Mouse (Mus musculus) hindbrain, embryonic 14.5 days (tissue): ENCODE results near the gene Iah1. TPM values are rescaled to one million over a fixed set of nuclear protein-coding genes. Genes with fewer than 3 reads are reported as not detected.

Source experiments
- ATAC-seq: fragments of 200-750 bp; cut with Nextera tagmentation; 2 replicates; pipeline ENCODE4 v1.8.0; 2017; ENCODE audit warnings: moderate number of reproducible peaks, mild to moderate bottlenecking, moderate TSS enrichment, moderate library complexity; ENCODE audit not compliant: low FRiP score
- DNase-seq: peaks from one replicate; pipeline ENCODE4 v3.0.0-alpha.2; 2015; ENCODE audit warnings: low spot score
- H3K27ac ChIP-seq: fragments of 300-500 bp; sonication (generic); 2 replicates; pipeline ENCODE4 v1.5.1; 2014; ENCODE audit warnings: mild to moderate bottlenecking, moderate library complexity
- H3K27me3 ChIP-seq: fragments of 300-500 bp; sonication (generic); 2 replicates; pipeline ENCODE4 v1.6.1; 2014; ENCODE audit warnings: mild to moderate bottlenecking, low read length, mixed read lengths; ENCODE audit not compliant: control insufficient read depth, insufficient read depth
- H3K36me3 ChIP-seq: fragments of 300-500 bp; sonication (generic); replicated peaks from 2 replicates; pipeline ENCODE4 v1.6.1; 2014; ENCODE audit not compliant: control insufficient read depth, insufficient read depth
- H3K4me1 ChIP-seq: fragments of 300-500 bp; sonication (generic); replicated peaks from 2 replicates; pipeline ENCODE4 v1.6.1; 2014; ENCODE audit warnings: antibody characterized with exemption, low read length, mixed read lengths; ENCODE audit not compliant: control insufficient read depth, insufficient read depth
- H3K4me2 ChIP-seq: fragments of 300-500 bp; sonication (generic); replicated peaks from 2 replicates; pipeline ENCODE4 v1.6.1; 2014; ENCODE audit warnings: mild to moderate bottlenecking, moderate library complexity
- H3K4me3 ChIP-seq: fragments of 300-500 bp; sonication (generic); replicated peaks from 2 replicates; pipeline ENCODE4 v1.5.1; 2014; ENCODE audit warnings: mild to moderate bottlenecking, low read length
- H3K9ac ChIP-seq: fragments of 300-500 bp; sonication (generic); 2 replicates; pipeline ENCODE4 v1.6.1; 2014
- H3K9me3 ChIP-seq: fragments of 300-500 bp; sonication (generic); 2 replicates; pipeline ENCODE4 v1.6.1; 2016; ENCODE audit warnings: low read length; ENCODE audit not compliant: control insufficient read depth
- WGBS: fragments of 180-500 bp; shearing (Covaris S2); extraction: QIAGEN DNeasy Blood & Tissue Kit; methylation state at CpG from one replicate; pipeline ENCODE4 v1.1.7; 2014; 5-methylcytosine and 5-hydroxymethylcytosine counted together
- polyA plus RNA-seq: library from polyadenylated mRNA; unstranded; fragments of >200 nt; fragmentation: Nextera tagmentation; extraction: Ambion mirVana; gene quantifications from 2 replicates; pipeline ENCODE4 v1.2.1, GENCODE M21; 2014

The Iah1 gene
- 28.4 and 36.5 TPM in 2 replicates for polyA plus RNA-seq

- H3K4me3 ChIP-seq: peak within 1 kb of the TSS; percentile 63
- H3K27ac ChIP-seq: peak within 1 kb of the TSS; percentile 12; the same call in 1 of the 2 replicates
- H3K4me2 ChIP-seq: peak within 1 kb of the TSS; percentile 75
- no peaks in the 10 kb centered on the region for H3K27me3 ChIP-seq
- H3K9ac ChIP-seq: peak within 1 kb of the TSS; percentile 72
- H3K36me3 ChIP-seq: peaks cover 50% of the 10 kb centered on the region
- H3K9me3 ChIP-seq: no peaks in the 10 kb centered on the region
- WGBS: 3% methylated on average over 53 of the region's 59 CpGs
- peak; percentile 88 for ATAC-seq
- peak; percentile 73 for DNase-seq
- no peaks in the 10 kb centered on the region for H3K4me1 ChIP-seq
Observed at GRCm38 (mm10) chr12:21315923-21316868, at the start of gene Iah1. TSS of gene Iah1 (plus strand) at chr12:21316389.

- no peaks in the 10 kb centered on the region for H3K27me3 ChIP-seq
- WGBS: 84% methylated on average over 2 of the region's 2 CpGs
- H3K4me3 ChIP-seq: no peak overlapping the region
- ATAC-seq: no peak; the same call in 1 of the 2 replicates
- H3K27ac ChIP-seq: no peak overlapping the region
- H3K36me3 ChIP-seq: peaks cover 95% of the 10 kb centered on the region
- DNase-seq: no peak
- H3K4me1 ChIP-seq: no peaks in the 10 kb centered on the region
- no peaks in the 10 kb centered on the region for H3K9me3 ChIP-seq
- no peak overlapping the region for H3K9ac ChIP-seq
- H3K4me2 ChIP-seq: no peak overlapping the region
Observed at GRCm38 (mm10) chr12:21266784-21267098, 49.4 kb upstream of the Iah1 start.

DNA sequence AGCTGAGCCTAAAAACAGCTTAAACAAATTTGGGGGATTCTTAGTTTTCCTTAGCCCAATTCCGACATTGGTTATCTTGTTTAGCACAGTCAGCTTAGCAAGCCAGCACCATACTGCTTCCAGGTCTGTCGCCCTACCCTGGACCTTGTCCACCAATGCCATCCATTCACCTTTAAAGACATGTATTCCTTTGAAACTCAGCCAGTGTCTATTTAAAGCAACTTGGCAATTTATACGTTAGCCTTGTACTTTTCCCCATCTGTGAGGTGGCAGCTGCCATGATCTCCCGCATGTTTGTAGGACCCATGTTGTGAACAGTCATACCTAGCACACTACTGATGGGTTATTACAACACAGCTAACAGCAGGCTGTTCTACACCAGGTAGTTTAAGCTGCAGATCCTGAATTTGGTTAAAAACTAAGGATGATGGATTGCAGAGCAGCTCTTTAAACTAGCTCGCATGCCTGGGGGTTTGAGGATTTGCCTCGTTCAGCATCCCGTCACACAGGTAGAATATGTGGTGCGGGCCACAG, 48.0 kb upstream of the Iah1 start:
- Histone ChIP-seq H3K4me2 (no peak overlapping the region), H3K27ac (no peak overlapping the region), H3K4me3 (no peak overlapping the region), H3K36me3 (peaks cover 93% of the 10 kb centered on the region), H3K9me3 (no peaks in the 10 kb centered on the region), H3K9ac (no peak overlapping the region), H3K27me3 (no peaks in the 10 kb centered on the region), H3K4me1 (no peaks in the 10 kb centered on the region)
- WGBS: 99% methylated on average over 8 of the region's 8 CpGs
- DNase-seq (no peak), ATAC-seq (no peak)

GRCm38 (mm10) chr12:21274446-21274845, 41.7 kb upstream of the Iah1 start:
- Histone ChIP-seq H3K9ac (no peak overlapping the region), H3K4me2 (no peak overlapping the region), H3K4me1 (no peaks in the 10 kb centered on the region), H3K4me3 (no peak overlapping the region), H3K27ac (no peak overlapping the region), H3K27me3 (no peaks in the 10 kb centered on the region), H3K36me3 (peaks cover 35% of the 10 kb centered on the region), H3K9me3 (no peaks in the 10 kb centered on the region)
- DNase-seq (no peak), ATAC-seq (no peak)
- 76% methylated on average over 7 of the region's 7 CpGs for WGBS

GRCm38 (mm10) chr12:21277352-21277864, 38.8 kb upstream of the Iah1 start:
- Histone ChIP-seq H3K4me2 (no peak overlapping the region), H3K27ac (no peak overlapping the region), H3K4me1 (no peaks in the 10 kb centered on the region), H3K9ac (no peak overlapping the region), H3K9me3 (no peaks in the 10 kb centered on the region), H3K36me3 (peaks cover 5% of the 10 kb centered on the region; the same call in 1 of the 2 replicates), H3K4me3 (no peak overlapping the region), H3K27me3 (no peaks in the 10 kb centered on the region)
- no peak for ATAC-seq
- no peak for DNase-seq
- WGBS: 90% methylated on average over 1 of the region's 1 CpGs

DNA sequence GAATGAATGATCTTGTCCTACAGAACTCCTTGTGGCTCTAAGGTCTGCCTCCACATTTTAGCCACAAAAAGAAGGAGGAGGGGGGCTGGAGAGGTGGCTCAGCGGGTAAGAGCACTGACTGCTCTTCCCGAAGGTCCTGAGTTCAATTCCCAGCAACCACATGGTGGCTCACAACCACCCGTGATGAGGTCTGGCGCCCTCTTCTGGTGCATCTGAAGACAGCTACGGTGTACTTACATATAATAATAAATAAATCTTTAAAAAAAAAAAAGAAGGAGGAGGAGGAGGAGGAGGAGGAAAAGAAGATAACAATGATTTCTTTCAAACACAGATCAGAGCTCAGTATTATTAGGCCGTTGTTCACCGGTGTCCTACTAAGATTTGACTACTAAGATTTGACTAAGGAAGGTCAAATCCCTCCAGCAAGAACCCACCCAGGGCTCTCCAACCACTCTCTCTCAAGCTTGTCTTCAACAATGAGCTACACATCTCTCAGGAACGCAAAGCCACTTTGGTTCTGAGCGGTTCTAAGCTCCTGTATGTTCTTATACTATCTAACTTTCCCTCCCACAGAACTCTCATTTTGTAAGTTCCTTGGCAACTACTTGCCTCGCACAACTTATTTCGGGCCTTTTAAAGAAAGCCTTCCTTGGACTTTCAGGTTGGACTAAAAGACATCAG, 31.3 kb upstream of the Iah1 start, which contains the start of gene Cpsf3:
Gene Cpsf3, plus strand, starts transcription at position 631 of the 681 bp plus-strand sequence.
- H3K4me2 ChIP-seq: peak within 1 kb of the TSS; percentile 65
- H3K4me3 ChIP-seq: peak within 1 kb of the TSS; percentile 53
- peaks cover 26% of the 10 kb centered on the region for H3K4me1 ChIP-seq
- peak within 1 kb of the TSS; percentile 79 for H3K9ac ChIP-seq
- no peaks in the 10 kb centered on the region for H3K27me3 ChIP-seq
- peak within 1 kb of the TSS; percentile 93 for H3K27ac ChIP-seq
- DNase-seq: no peak
- ATAC-seq: no peak
- whole genome bisulfite sequencing: 64% methylated on average over 11 of the region's 11 CpGs
- no peaks in the 10 kb centered on the region for H3K9me3 ChIP-seq
- peaks cover under 1% of the 10 kb centered on the region; the same call in 1 of the 2 replicates for H3K36me3 ChIP-seq

DNA sequence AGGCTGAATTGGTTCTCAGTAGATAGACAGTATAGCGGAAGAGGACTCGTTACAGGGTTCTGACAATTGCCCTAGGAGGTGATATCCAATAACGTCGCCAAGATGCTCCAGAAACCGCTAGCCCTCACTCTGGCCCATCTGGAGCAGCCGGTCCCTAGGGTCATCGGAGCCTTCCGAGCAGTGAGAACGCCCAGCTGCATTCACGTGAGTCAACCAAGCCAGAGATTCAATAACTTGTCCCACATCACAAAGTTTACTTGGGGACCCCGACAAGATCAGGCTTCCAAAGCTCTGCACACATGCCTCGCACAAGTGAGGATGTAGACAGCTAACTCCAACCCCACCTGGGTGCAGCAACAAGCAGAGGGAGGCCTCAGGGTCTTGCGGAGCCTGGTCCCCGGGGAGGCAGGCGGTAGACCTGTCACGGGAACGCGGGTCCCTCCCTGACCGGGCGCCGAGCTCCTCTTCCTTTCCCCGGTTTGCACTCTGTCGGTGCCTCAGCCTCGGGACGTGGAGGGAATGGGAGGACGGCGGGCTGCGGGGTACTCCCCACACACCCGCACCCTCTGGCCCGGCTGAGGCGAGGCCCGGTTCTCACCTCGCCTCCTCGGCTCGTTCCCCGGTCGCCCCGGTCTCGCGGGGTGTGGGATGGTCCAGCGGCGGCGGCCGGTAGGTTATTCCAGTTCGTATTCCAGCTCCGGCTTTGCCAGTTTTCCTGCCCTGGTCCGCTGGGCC, 30.5 kb upstream of the Iah1 start:
- WGBS: under 1% methylated on average over 46 of the region's 47 CpGs
- ATAC-seq: peak; percentile 3
- H3K4me1 ChIP-seq: peaks cover 26% of the 10 kb centered on the region
- peak overlapping the region; percentile 53 for H3K4me3 ChIP-seq
- DNase-seq: no peak
- H3K27ac ChIP-seq: peak overlapping the region; percentile 93
- H3K27me3 ChIP-seq: no peaks in the 10 kb centered on the region
- peaks cover 8% of the 10 kb centered on the region for H3K36me3 ChIP-seq
- peak overlapping the region; percentile 65 for H3K4me2 ChIP-seq
- H3K9me3 ChIP-seq: no peaks in the 10 kb centered on the region
- peak overlapping the region; percentile 79 for H3K9ac ChIP-seq

- no peaks in the 10 kb centered on the region for H3K9me3 ChIP-seq
- ATAC-seq (peak; percentile 95), DNase-seq (peak; percentile 100)
- WGBS: under 1% methylated on average over 28 of the region's 28 CpGs
- no peaks in the 10 kb centered on the region for H3K27me3 ChIP-seq
- peak within 1 kb of the TSS; percentile 93 for H3K27ac ChIP-seq
- peaks cover 26% of the 10 kb centered on the region for H3K4me1 ChIP-seq
- H3K9ac ChIP-seq: peak within 1 kb of the TSS; percentile 79
- peaks cover 14% of the 10 kb centered on the region for H3K36me3 ChIP-seq
- peak within 1 kb of the TSS; percentile 53 for H3K4me3 ChIP-seq
- peak within 1 kb of the TSS; percentile 65 for H3K4me2 ChIP-seq
Observed at GRCm38 (mm10) chr12:21286243-21286622, 30.0 kb upstream of the Iah1 start, which contains the start of gene Itgb1bp1. TSS of gene Itgb1bp1 (minus strand) at chr12:21286284.
